Mouse (Mus musculus) bone marrow macrophage, adult 2 months (primary cell): Measurements from ENCODE around the gene Arhgap28.

Experiments
- CTCF ChIP-seq: IDR thresholded peaks from 2 replicates; pipeline ENCODE4 v1.5.1; 2012; ENCODE audit warnings: low read depth, mild to moderate bottlenecking, low read length, moderate library complexity
- POLR2A ChIP-seq: IDR thresholded peaks from 2 replicates; pipeline ENCODE4 v1.6.1; 2012; ENCODE audit warnings: mild to moderate bottlenecking, low read depth, low read length, borderline replicate concordance

DNA sequence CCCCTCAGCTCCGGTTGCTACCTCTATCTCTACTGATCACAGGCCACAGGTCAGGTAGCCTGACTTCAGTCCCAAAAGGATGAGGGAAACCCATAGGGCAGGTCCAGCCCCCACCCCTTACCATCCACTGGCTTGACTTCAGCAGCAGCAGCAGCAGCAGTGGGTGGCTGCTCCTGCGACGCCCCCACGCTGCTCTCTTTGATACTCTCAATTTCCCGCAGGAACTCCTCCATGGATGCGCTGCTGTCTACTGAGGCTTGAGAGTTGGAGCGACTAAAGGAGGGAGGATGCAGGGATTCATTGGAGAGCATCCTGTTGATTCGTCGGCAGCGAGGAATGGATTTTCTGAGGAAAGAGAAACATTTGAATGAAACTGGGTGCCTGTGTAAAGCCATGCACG is 102.8 kb downstream of the Arhgap28 start:
- TF ChIP-seq POLR2A (no peak), CTCF (no peak)
